Mouse (Mus musculus): ENCODE results near the gene Taf8. TPM values are rescaled to one million over a fixed set of nuclear protein-coding genes. Genes with fewer than 3 reads are reported as not detected.
A peak's percentile ranks its signal among the peaks of the same experiment; 100 is the strongest.

Taf8 gene
- total RNA-seq, 2 experiments from 2014 or later: 20.5 to 26.2 TPM

GRCm38 (mm10) chr17:47493653-47494052 lies 8.4 kb downstream of the Taf8 start:
- no peak for DNase-seq (ENCODE audit: low spot score in 2 of 2)
- H3K4me3 ChIP-seq: no peak overlapping the region
- H3K27ac ChIP-seq: no peak overlapping the region
- TF ChIP-seq CTCF (conservative IDR thresholded peaks at IDR 0.05): no peak

DNA sequence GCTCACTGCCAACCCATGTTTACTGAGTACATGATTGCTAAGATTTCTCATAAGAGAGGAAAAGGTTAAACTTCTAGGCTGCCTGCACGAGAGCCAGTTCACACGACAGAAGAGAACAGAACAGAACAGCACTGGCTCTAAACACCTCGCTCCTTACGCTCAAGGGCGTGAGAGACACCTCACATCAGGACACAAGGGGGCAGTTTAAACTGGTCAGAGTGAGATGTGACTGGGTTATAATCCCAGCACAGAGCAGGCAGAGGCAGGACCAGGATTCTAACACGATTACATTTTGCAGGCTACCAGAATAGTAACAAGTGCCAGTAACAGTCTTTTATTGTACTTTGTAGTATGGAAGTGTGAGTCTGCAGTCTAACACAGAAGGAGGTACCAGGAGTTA lies 9.4 kb downstream of the Taf8 start:
- no peak for TF ChIP-seq CTCF (conservative IDR thresholded peaks at IDR 0.05)
- DNase-seq (ENCODE audit: low spot score in 2 of 2): no peak
- H3K4me3 ChIP-seq: no peak overlapping the region
- no peak overlapping the region for H3K27ac ChIP-seq

DNA sequence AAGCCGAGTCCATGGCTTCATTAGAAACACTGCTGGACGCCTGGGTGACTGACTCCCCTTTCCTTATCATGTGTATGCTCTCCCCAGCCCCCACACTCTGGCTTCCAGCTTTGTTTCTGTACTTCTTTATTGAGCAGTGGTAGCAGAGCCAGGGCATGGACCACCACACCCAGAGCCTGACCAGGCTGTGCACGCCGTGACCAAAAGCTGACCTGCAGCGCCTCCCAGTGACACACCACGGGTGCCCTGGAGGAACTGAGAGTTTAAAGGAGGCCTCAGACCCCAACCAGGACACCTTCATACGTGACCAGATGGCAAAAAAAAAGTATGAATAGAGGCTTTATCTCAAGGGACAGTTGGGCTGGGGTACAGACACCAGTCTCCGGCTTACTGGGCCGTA lies 11.3 kb downstream of the Taf8 start:
- TF ChIP-seq CTCF (conservative IDR thresholded peaks at IDR 0.05): peak; percentile 39
- no peak for DNase-seq (ENCODE audit: low spot score in 2 of 2)
- H3K27ac ChIP-seq: no peak overlapping the region
- no peak overlapping the region for H3K4me3 ChIP-seq

GRCm38 (mm10) chr17:47485791-47486190 lies 16.3 kb downstream of the Taf8 start:
- no peak for DNase-seq (ENCODE audit: low spot score in 2 of 2)

GRCm38 (mm10) chr17:47484993-47485392 lies 17.1 kb downstream of the Taf8 start:
- H3K4me3 ChIP-seq: no peak overlapping the region
- no peak overlapping the region for H3K27ac ChIP-seq
- DNase-seq (ENCODE audit: low spot score in 2 of 2): no peak
- no peak for TF ChIP-seq CTCF (conservative IDR thresholded peaks at IDR 0.05)

More at GRCm38 (mm10) chr17:47485791-47486190, 16.3 kb downstream of the Taf8 start:
- Histone ChIP-seq H3K4me3 (no peak overlapping the region), H3K27ac (no peak overlapping the region)
- TF ChIP-seq CTCF (conservative IDR thresholded peaks at IDR 0.05): no peak

DNA sequence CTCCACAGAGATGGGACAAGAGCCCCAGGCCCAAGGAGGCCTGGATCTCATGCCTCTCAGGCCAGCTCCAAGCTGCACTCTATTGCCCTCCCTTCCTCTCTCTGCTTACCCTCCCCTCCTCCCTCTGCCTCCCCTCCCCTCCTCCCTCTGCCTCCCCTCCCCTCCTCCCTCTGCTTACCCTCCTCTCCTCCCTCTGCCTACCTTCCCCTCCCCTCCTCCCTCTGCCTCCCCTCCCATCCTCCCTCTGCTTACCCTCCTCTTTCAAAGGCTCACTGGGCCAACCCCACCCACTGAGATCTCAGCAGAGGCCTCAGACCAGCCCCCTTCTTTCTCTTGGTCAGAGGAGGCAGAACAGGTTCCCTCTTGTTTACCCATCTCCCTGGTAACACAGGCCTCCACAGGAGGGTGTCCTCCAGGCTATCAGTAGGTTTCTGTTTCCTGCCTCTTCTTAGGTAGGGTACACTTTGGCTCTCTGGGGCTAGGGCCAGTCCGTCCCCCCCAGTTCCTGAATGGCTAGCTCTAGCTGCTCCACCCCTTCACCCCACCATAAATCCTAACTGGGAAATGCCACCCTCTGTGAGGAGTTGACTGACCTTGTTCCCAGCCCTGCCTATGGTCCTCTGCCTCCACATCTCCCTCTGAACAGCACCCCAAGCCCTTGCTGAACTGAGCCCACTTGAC lies 17.7 kb downstream of the Taf8 start:
- Histone ChIP-seq H3K27ac (no peak overlapping the region), H3K4me3 (no peak overlapping the region)
- TF ChIP-seq CTCF (conservative IDR thresholded peaks at IDR 0.05): no peak
- DNase-seq (ENCODE audit: low spot score in 2 of 2): no peak

GRCm38 (mm10) chr17:47482401-47482800 lies 19.7 kb downstream of the Taf8 start:
- peak; percentile 79 for TF ChIP-seq CTCF (conservative IDR thresholded peaks at IDR 0.05)
- Histone ChIP-seq H3K4me3 (no peak overlapping the region), H3K27ac (no peak overlapping the region)
- DNase-seq (ENCODE audit: low spot score in 2 of 2): peak in 1 of 2 experiments; percentile 58

DNA sequence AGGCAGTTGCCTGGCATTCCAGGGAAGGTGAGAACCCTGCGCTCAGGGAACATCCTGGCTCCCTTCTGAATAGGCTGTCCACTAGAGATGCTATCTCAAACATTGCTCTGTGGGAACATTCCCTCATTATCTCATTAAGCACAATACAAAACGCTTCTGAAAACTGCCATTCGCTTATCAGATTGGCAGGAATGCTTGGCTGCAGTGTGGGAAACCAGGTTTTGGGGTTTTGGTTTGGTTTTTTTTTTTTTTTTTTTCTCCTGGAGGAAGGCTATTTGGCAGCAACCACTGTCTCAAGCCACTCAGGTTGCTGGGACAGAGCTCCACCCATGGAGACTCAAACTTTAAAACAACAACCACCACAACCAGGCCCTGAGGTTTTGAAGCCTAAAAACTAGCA lies 22.2 kb downstream of the Taf8 start:
- TF ChIP-seq CTCF (conservative IDR thresholded peaks at IDR 0.05): no peak
- H3K4me3 ChIP-seq: no peak overlapping the region
- DNase-seq (ENCODE audit: low spot score in 2 of 2): no peak
- H3K27ac ChIP-seq: no peak overlapping the region

GRCm38 (mm10) chr17:47475714-47476113 lies 26.4 kb downstream of the Taf8 start:
- TF ChIP-seq CTCF (conservative IDR thresholded peaks at IDR 0.05): peak; percentile 63
- no peak overlapping the region for H3K4me3 ChIP-seq
- DNase-seq (ENCODE audit: low spot score in 2 of 2): no peak
- no peak overlapping the region for H3K27ac ChIP-seq

- no peak for TF ChIP-seq CTCF (conservative IDR thresholded peaks at IDR 0.05)
- H3K4me3 ChIP-seq: no peak overlapping the region
- no peak for DNase-seq (ENCODE audit: low spot score in 2 of 2)
- no peak overlapping the region for H3K27ac ChIP-seq
These were observed 26.9 kb downstream of the Taf8 start for GRCm38 (mm10) chr17:47475181-47475580.

GRCm38 (mm10) chr17:47474250-47474649 lies 27.8 kb downstream of the Taf8 start:
- no peak for TF ChIP-seq CTCF (conservative IDR thresholded peaks at IDR 0.05)
- Histone ChIP-seq H3K27ac (no peak overlapping the region), H3K4me3 (no peak overlapping the region)
- DNase-seq (ENCODE audit: low spot score in 2 of 2): no peak

GRCm38 (mm10) chr17:47473434-47473974 lies 28.6 kb downstream of the Taf8 start:
- no peak overlapping the region for H3K27ac ChIP-seq
- no peak overlapping the region for H3K4me3 ChIP-seq
- peak in 1 of 2 experiments; percentile 67 for DNase-seq (ENCODE audit: low spot score in 2 of 2)
- TF ChIP-seq CTCF (conservative IDR thresholded peaks at IDR 0.05): peak; percentile 93

DNA sequence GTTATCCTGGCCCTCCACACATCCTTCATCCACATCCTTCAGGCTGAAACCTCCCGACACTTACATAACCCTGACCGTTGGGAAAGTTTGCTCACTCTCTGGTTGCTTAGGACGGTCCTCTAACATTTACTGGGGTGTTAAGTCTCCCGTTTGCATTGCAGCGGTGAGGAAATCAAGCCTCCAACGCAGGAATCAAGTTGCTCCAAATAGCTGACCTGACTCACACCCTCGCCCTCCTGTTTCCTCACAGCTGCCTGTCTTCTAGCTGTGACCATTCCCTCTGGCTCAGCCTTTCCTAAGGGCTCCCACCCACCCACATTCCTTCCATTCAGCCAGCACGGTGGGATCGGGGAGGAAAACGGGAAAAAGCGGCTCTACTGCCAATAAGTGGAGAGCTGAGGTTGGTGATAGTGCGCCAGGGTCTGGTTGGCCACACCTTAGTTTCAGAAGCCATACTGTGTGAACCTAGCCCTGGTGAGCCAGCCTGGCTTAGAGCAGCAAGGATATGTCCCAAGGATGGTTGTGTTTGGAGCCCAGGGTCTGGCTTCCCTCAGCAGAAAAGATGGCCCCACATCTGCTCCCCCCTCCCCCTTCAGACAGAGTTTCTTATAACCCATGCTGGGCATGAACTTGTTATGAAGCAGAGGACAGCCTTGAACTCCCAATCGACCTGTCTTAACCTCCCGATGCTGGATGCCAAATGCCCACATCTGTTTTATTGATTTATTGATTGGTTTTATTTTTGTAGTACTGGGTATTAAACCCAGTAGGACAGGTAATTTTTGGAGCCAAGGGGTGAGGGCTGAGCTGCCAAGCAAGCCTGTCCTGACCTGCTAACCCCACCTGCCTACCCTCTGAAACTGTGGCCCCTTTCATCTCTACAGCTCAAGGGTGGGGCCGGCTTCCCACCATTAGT lies 29.4 kb downstream of the Taf8 start:
- DNase-seq (ENCODE audit: low spot score in 2 of 2): no peak
- H3K4me3 ChIP-seq: no peak overlapping the region
- TF ChIP-seq CTCF (conservative IDR thresholded peaks at IDR 0.05): no peak
- no peak overlapping the region for H3K27ac ChIP-seq
